Mouse (Mus musculus): ENCODE measurements around the gene Gm10840. TPM values are rescaled to one million over a fixed set of nuclear protein-coding genes. Genes with fewer than 3 reads are reported as not detected.
"Not testable (repeated sequence)": the region's sequence is repeated elsewhere in the genome, so short reads cannot be mapped to it uniquely, and the experiment has no call there.

Gm10840 gene
- polyA plus RNA-seq, 1 experiment: not detected

DNA sequence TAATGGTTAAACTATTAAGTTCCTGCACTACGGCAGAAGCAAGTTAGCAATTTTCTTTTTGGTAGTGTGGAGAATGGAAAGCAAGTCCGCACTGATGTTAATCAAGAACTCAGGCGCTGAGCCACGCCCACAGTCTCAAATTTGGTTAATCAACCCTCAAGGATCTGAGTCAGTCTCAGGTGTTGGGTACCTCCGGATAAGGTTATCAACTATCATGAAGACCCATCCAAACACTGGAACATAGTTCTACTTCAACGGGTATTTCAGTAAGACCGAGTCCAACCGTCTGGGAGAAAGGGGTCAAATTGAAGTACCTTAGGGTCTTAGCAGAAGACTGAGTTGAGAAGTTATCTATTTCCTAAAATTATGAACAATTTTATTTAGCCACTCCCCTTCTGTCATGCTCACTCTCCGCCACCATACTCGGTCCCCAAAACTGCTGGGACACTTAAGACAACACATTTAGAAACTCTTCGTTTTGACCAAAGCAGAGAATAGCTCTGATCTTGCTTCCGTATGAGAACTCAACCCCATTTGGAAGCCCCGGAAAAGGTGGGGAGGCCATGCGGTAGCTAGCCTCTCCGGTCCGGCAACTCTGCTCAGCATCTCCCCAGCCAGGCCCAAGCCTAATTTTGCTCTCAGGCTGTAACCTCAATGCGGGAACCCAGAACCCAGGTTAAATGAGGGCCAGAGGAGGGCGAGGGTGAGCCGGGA lies 32.2 kb downstream of the Gm10840 start:
- H3K4me3 ChIP-seq (replicated peaks): peak overlapping the region; percentile 94
- no peaks in the 10 kb centered on the region for H3K27me3 ChIP-seq (replicated peaks)
- TF ChIP-seq GATA1 (IDR thresholded peaks at IDR 0.05; ENCODE audit: borderline replicate concordance, low read length): no peak
- TF ChIP-seq FLI1 (IDR thresholded peaks at IDR 0.05; ENCODE audit: low read length): no peak
- no peaks in the 10 kb centered on the region for H3K9me3 ChIP-seq
- peaks cover 71% of the 10 kb centered on the region for H3K4me1 ChIP-seq
- H3K36me3 ChIP-seq (replicated peaks; ENCODE audit: low read length): peaks cover 31% of the 10 kb centered on the region

DNA sequence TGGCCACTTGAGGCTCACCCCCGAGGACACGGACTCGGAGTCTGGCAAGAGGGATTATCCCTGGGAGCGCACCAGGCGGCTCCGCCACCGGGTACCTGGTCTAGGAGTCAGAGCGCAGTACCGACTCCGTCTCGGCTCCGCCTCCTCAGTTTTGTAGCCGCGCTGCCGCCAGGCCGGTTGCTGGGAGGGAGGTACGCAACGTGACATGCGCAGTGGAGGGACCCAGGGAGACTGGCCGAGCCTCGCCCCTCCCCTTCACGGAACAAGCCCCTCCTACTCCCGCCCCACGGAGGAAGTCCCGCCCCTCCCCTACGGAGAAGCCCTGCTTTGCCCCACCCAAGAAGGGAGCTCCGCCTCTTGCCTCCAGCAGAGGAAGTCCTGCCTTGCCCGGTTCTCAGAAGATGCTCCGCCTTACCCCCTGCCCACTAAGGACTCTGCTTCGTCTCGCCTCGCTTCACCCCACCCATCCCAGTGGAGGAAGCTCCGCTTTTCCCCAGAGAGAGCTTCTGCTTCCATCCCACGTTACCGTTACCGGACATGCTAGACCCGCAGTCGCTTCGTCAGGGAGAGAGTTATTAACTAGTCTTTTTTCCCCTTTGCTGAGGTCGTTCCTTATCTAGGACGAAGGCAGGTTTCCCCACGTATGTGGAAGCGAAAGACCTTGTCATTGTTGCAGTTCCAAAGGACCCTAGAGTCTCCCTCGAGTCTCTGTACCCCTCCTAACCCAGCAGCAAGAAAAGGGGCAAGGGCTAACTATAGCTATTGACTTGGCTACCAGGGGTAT lies 32.9 kb downstream of the Gm10840 start:
- TF ChIP-seq GATA1 (IDR thresholded peaks at IDR 0.05; ENCODE audit: borderline replicate concordance, low read length): no peak
- no peak for TF ChIP-seq FLI1 (IDR thresholded peaks at IDR 0.05; ENCODE audit: low read length)
- H3K9me3 ChIP-seq: no peaks in the 10 kb centered on the region
- no peaks in the 10 kb centered on the region for H3K27me3 ChIP-seq (replicated peaks)
- peak overlapping the region; percentile 94 for H3K4me3 ChIP-seq (replicated peaks)
- peaks cover 76% of the 10 kb centered on the region for H3K4me1 ChIP-seq
- H3K36me3 ChIP-seq (replicated peaks; ENCODE audit: low read length): peaks cover 34% of the 10 kb centered on the region

DNA sequence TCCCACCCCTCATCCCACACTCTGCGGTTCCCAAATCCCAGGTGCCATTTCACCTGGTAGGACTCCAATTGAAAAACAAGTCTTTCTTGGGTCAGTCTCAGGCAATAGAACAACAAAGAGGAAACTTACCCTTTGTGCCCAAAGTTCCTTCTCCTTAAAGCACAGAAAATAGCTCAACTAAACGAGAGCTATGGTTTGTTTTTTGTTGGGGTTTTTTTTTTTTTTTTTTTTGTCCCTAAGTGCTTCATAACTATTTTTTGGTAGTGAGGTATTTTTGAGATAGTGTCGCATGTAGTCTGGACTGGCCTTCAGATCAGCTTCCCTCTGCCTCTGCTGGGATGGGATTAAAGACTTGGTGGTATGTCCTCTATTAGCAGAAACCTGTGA lies 33.5 kb downstream of the Gm10840 start:
- H3K9me3 ChIP-seq: no peaks in the 10 kb centered on the region
- H3K27me3 ChIP-seq (replicated peaks): no peaks in the 10 kb centered on the region
- peaks cover 72% of the 10 kb centered on the region for H3K4me1 ChIP-seq
- TF ChIP-seq FLI1 (IDR thresholded peaks at IDR 0.05; ENCODE audit: low read length) (no peak), GATA1 (IDR thresholded peaks at IDR 0.05; ENCODE audit: borderline replicate concordance, low read length) (no peak)
- peak overlapping the region; percentile 94 for H3K4me3 ChIP-seq (replicated peaks)
- peaks cover 34% of the 10 kb centered on the region for H3K36me3 ChIP-seq (replicated peaks; ENCODE audit: low read length)

DNA sequence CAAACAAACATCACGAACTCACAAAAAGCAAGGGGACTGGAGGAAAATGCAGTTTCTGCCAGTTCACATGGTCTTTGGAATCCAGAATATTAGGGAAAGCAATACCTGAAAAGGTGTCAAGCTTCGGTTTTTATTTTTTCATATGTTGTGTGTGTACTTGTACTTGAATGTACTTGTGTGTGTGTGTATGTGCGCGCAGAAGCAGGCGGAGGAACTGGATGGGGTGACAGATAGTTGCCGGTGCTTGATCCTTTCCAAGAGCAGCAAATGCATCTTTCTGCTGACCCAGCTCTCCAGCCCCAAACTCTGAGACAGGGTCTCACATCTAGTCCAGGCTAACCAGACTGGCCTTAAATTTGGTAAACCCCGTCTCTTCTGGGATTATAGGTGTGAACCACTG lies 34.2 kb downstream of the Gm10840 start:
- Histone ChIP-seq H3K36me3 (replicated peaks; ENCODE audit: low read length) (peaks cover 39% of the 10 kb centered on the region), H3K27me3 (replicated peaks) (no peaks in the 10 kb centered on the region), H3K4me3 (replicated peaks) (no peak overlapping the region), H3K4me1 (peaks cover 69% of the 10 kb centered on the region), H3K9me3 (no peaks in the 10 kb centered on the region)
- TF ChIP-seq GATA1 (IDR thresholded peaks at IDR 0.05; ENCODE audit: borderline replicate concordance, low read length): no peak

DNA sequence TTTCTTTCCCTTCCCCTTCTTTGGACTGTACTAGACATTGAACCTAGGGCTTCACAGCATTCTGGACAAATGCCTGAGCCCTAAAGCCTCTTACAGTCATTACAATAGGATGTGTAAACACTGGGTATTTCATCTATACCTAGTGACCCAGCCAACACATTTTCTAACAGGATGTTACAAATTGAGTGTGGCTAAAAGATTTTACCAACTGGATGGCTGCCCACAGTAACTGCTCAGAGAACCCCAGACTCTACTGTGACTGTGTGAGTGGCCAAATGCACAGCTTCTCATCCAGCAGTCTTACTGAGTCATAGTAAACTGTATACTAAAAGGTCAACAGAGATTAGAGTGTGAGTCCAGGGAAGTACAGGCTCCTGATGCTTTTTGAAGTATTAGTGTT lies 34.7 kb downstream of the Gm10840 start:
- Histone ChIP-seq H3K27me3 (replicated peaks) (no peaks in the 10 kb centered on the region), H3K4me3 (replicated peaks) (no peak overlapping the region), H3K9me3 (no peaks in the 10 kb centered on the region), H3K4me1 (peaks cover 64% of the 10 kb centered on the region), H3K36me3 (replicated peaks; ENCODE audit: low read length) (peaks cover 39% of the 10 kb centered on the region)
- no peak for TF ChIP-seq GATA1 (IDR thresholded peaks at IDR 0.05; ENCODE audit: borderline replicate concordance, low read length)
- no peak for TF ChIP-seq FLI1 (IDR thresholded peaks at IDR 0.05; ENCODE audit: low read length)

DNA sequence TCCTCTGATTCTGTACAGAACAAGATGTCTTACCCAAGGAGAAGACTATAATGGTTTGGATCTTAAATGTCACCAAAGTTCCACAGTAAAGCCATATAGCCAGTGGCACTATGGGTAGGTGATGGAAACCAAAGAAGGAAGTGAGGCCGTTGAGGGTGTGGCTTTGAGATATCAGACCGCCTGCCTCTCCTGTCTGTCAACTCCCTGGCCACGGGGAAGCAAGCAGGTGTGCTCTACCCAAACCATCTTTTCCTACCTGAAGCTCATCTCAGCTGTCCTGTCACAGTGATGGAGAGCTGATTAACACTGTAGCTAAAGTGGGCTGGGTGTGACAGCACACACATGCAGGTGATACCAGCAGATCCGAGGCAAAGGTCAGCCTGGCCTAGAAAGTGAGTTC lies 37.6 kb downstream of the Gm10840 start:
- Histone ChIP-seq H3K4me1 (peaks cover 61% of the 10 kb centered on the region), H3K36me3 (replicated peaks; ENCODE audit: low read length) (peaks cover 66% of the 10 kb centered on the region), H3K4me3 (replicated peaks) (no peak overlapping the region), H3K9me3 (no peaks in the 10 kb centered on the region), H3K27me3 (replicated peaks) (no peaks in the 10 kb centered on the region)
- TF ChIP-seq FLI1 (IDR thresholded peaks at IDR 0.05; ENCODE audit: low read length): no peak
- TF ChIP-seq GATA1 (IDR thresholded peaks at IDR 0.05; ENCODE audit: borderline replicate concordance, low read length): no peak

DNA sequence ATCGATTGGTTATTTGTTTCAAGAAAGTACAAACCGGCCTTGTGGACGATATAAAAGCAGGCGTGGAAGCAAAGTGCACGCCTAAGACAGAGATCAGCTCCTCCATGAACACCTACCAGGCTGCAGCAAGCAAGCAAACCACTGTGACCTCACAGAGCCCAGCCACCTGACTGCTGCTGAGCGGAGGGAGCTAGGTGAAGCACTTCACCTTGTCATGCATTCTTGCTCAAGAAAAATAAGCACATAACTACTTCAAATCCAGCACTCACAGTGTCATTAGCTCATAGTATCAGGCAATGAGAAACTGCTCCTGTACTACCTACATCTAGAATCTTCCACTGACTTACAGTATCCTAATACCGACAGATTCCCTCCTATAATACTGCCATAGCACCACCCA lies 39.3 kb downstream of the Gm10840 start:
- H3K4me3 ChIP-seq (replicated peaks); H3K9me3 ChIP-seq; H3K27me3 ChIP-seq (replicated peaks): not testable (repeated sequence)
- Histone ChIP-seq H3K4me1 (peaks cover 48% of the 10 kb centered on the region), H3K36me3 (replicated peaks; ENCODE audit: low read length) (peaks cover 83% of the 10 kb centered on the region)

DNA sequence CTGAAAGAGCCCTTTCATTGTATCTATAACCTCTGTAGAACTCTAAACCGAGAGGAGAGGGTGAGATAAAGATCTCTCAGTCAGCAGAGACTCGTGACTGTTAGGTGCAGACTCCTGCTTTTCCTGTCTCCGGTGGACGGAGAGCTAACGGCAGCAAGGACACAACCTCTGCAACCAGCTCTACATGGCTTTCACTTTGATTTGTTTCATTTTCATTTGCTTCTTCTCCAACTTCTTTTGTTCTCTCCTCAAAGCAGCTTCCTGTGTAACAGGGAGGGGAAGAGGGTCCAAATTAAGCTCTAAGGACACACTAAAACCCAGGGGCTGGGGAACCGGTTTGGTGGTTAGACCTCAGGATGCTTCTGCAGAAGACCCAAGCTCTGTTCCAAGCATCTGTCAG lies 40.1 kb downstream of the Gm10840 start:
- H3K36me3 ChIP-seq (replicated peaks; ENCODE audit: low read length): peaks cover 91% of the 10 kb centered on the region
- H3K4me1 ChIP-seq: peaks cover 41% of the 10 kb centered on the region
- TF ChIP-seq FLI1 (IDR thresholded peaks at IDR 0.05; ENCODE audit: low read length) (no peak), GATA1 (IDR thresholded peaks at IDR 0.05; ENCODE audit: borderline replicate concordance, low read length) (no peak)
- no peak overlapping the region for H3K4me3 ChIP-seq (replicated peaks)
- H3K27me3 ChIP-seq (replicated peaks): no peaks in the 10 kb centered on the region
- no peaks in the 10 kb centered on the region for H3K9me3 ChIP-seq

DNA sequence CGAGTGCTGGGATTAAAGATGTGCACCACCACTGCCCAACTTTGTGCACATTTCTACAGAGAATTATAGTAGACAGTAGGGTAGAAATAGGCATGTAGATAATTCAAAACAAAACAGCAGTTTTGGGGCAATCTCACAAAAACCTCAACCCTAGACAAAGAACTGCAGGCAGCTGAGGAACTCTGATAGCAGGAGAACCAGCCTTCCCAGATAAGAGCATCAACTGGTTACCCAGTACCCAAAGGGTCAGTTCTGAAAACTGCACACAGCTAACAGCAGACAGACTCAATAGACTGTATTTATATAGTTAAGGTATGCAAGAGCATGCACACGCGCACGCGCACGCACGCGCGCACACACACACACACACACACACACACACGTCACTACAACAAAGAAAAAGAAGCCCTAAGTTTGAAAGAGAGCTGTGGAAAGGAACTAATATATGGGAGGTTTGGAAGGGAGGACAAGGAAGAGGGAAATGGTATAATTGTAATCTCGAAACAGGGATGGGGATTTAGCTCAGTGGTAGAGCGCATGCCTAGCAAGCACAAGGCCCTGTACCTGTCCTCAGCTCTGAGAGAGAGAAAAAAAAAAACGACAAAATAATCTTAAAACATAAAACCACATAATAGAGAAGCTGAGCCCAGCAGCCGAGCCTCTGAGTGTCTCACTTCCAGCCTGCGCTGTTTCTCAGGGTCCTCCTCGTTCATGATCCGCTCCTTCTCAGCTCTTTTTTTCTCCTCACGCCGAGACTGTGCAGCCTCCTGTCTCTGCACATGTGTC lies 40.9 kb downstream of the Gm10840 start:
- Histone ChIP-seq H3K4me3 (replicated peaks) (no peak overlapping the region), H3K27me3 (replicated peaks) (no peaks in the 10 kb centered on the region), H3K36me3 (replicated peaks; ENCODE audit: low read length) (peaks cover 95% of the 10 kb centered on the region), H3K9me3 (no peaks in the 10 kb centered on the region), H3K4me1 (peaks cover 33% of the 10 kb centered on the region)
- no peak for TF ChIP-seq FLI1 (IDR thresholded peaks at IDR 0.05; ENCODE audit: low read length)
- no peak for TF ChIP-seq GATA1 (IDR thresholded peaks at IDR 0.05; ENCODE audit: borderline replicate concordance, low read length)

DNA sequence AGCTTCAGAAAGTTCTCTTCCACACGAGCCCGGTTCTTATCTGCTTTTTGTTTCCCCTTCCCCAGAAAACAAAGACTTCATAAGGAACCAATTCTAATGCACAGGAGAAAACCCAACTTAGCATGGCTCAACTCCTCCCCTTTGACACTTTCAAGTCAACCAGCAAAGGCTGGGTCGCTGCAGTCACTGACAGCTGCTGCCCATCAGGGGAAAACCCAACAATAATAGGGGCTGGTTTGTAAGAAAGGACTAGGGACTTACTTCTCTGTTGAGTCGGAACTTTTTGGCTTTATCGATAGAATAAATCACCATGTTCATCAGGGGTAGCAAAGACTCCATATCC lies 41.4 kb downstream of the Gm10840 start, which contains the start of gene Strada:
Gene Strada, minus strand, starts transcription at position 46 of the 343 bp plus-strand sequence.
- H3K36me3 ChIP-seq (replicated peaks; ENCODE audit: low read length): peaks cover 95% of the 10 kb centered on the region
- no peak within 1 kb of the TSS for H3K4me3 ChIP-seq (replicated peaks)
- H3K4me1 ChIP-seq: peaks cover 30% of the 10 kb centered on the region
- no peaks in the 10 kb centered on the region for H3K27me3 ChIP-seq (replicated peaks)
- no peaks in the 10 kb centered on the region for H3K9me3 ChIP-seq
- TF ChIP-seq FLI1 (IDR thresholded peaks at IDR 0.05; ENCODE audit: low read length): no peak
- TF ChIP-seq GATA1 (IDR thresholded peaks at IDR 0.05; ENCODE audit: borderline replicate concordance, low read length): no peak

Other genes starting within 250 kb of the Gm10840 start
- gene Cyb561, start 207.5 kb upstream of the Gm10840 start, polyA plus RNA-seq (2012; ENCODE audit: insufficient read depth, low replicate concordance): not detected in 2 replicates
- gene Ace, start 192.9 kb upstream of the Gm10840 start, polyA plus RNA-seq (2012; ENCODE audit: insufficient read depth, low replicate concordance): 0.17 and 0.89 TPM in 2 replicates
- gene Ace3, start 166.2 kb upstream of the Gm10840 start, polyA plus RNA-seq (2012; ENCODE audit: insufficient read depth, low replicate concordance): not detected in 2 replicates
- not detected in 2 replicates for gene Kcnh6, start 152.7 kb upstream of the Gm10840 start, polyA plus RNA-seq (2012; ENCODE audit: insufficient read depth, low replicate concordance)
- gene Dcaf7, start 124.0 kb upstream of the Gm10840 start, polyA plus RNA-seq (2012; ENCODE audit: insufficient read depth, low replicate concordance): 1.7 and 5.8 TPM in 2 replicates
- 2.7 and 3.8 TPM in 2 replicates for gene Taco1, start 94.8 kb upstream of the Gm10840 start, polyA plus RNA-seq (2012; ENCODE audit: insufficient read depth, low replicate concordance)
- 1.5 and 1.6 TPM in 2 replicates for gene Map3k3, start 76.2 kb upstream of the Gm10840 start, polyA plus RNA-seq (2012; ENCODE audit: insufficient read depth, low replicate concordance)
- 121 and 146 TPM in 2 replicates for gene Limd2, start within 50 bp of the Gm10840 start, polyA plus RNA-seq (2012; ENCODE audit: insufficient read depth, low replicate concordance)
- gene Strada, start 41.3 kb downstream of the Gm10840 start, polyA plus RNA-seq (2012; ENCODE audit: insufficient read depth, low replicate concordance): 50.4 and 187 TPM in 2 replicates
- 1.4 and 4.7 TPM in 2 replicates for gene Ccdc47, start 55.5 kb downstream of the Gm10840 start, polyA plus RNA-seq (2012; ENCODE audit: insufficient read depth, low replicate concordance)
- 4.9 and 12.1 TPM in 2 replicates for gene Ddx42, start 56.1 kb downstream of the Gm10840 start, polyA plus RNA-seq (2012; ENCODE audit: insufficient read depth, low replicate concordance)
- gene Ftsj3, start 95.2 kb downstream of the Gm10840 start, polyA plus RNA-seq (2012; ENCODE audit: insufficient read depth, low replicate concordance): 6.7 TPM in 1 of 2 replicates, not detected in the other
- 1.8 and 34.7 TPM in 2 replicates for gene Psmc5, start 95.3 kb downstream of the Gm10840 start, polyA plus RNA-seq (2012; ENCODE audit: insufficient read depth, low replicate concordance)
- gene Smarcd2, start 112.1 kb downstream of the Gm10840 start, polyA plus RNA-seq (2012; ENCODE audit: insufficient read depth, low replicate concordance): 51.3 and 84.6 TPM in 2 replicates
- gene Tcam1, start 115.8 kb downstream of the Gm10840 start, polyA plus RNA-seq (2012; ENCODE audit: insufficient read depth, low replicate concordance): not detected in 2 replicates
- not detected in 2 replicates for gene Gh, start 141.0 kb downstream of the Gm10840 start, polyA plus RNA-seq (2012; ENCODE audit: insufficient read depth, low replicate concordance)
- 1.1 TPM in 1 of 2 replicates, not detected in the other for gene Cd79b, start 153.9 kb downstream of the Gm10840 start, polyA plus RNA-seq (2012; ENCODE audit: insufficient read depth, low replicate concordance)
- gene Scn4a, start 192.4 kb downstream of the Gm10840 start, polyA plus RNA-seq (2012; ENCODE audit: insufficient read depth, low replicate concordance): not detected in 2 replicates
- gene Prr29, start 204.6 kb downstream of the Gm10840 start, polyA plus RNA-seq (2012; ENCODE audit: insufficient read depth, low replicate concordance): not detected in 2 replicates
- 2.3 and 19.4 TPM in 2 replicates for gene Icam2, start 227.2 kb downstream of the Gm10840 start, polyA plus RNA-seq (2012; ENCODE audit: insufficient read depth, low replicate concordance)

All from megakaryocyte, embryonic 14.5 days (primary cell).